Mouse (Mus musculus): ENCODE data around the gene Rhox10. TPM values are rescaled to one million over a fixed set of nuclear protein-coding genes. Genes with fewer than 3 reads are reported as not detected.
"Not testable (repeated sequence)": the region's sequence is repeated elsewhere in the genome, so short reads cannot be mapped to it uniquely, and the experiment has no call there.

The Rhox10 gene
- total RNA-seq (2021) = not detected

- intact Hi-C loops (cut with DNase I) = no loop called here
- no peak for DNase-seq (ENCODE audit: extremely low spot score in 1 of 2, low spot score in 2 of 2)
Observed at GRCm38 (mm10) chrX:38066175-38066574, at the start of gene Rhox10. TSS of gene Rhox10 (plus strand) at chrX:38066475.

- intact Hi-C loops (cut with DNase I) = not testable (repeated sequence)
Observed at GRCm38 (mm10) chrX:38018597-38018996, 47.7 kb upstream of the Rhox10 start, which contains the start of gene Btg1-ps1. TSS of gene Btg1-ps1 (minus strand) at chrX:38018815.

GRCm38 (mm10) chrX:38033841-38034240, 32.4 kb upstream of the Rhox10 start:
- no peak for DNase-seq (ENCODE audit: extremely low spot score in 1 of 2, low spot score in 2 of 2)
- intact Hi-C loops (cut with DNase I) = no loop called here

More at GRCm38 (mm10) chrX:38018597-38018996, 47.7 kb upstream of the Rhox10 start, which contains the start of gene Btg1-ps1:
- DNase-seq (ENCODE audit: extremely low spot score in 1 of 2, low spot score in 2 of 2) = not testable (repeated sequence)

- intact Hi-C loops (cut with DNase I) = no loop called here
- DNase-seq (ENCODE audit: extremely low spot score in 1 of 2, low spot score in 2 of 2) = no peak
Observed at GRCm38 (mm10) chrX:38039666-38040065, 26.6 kb upstream of the Rhox10 start.

- intact Hi-C loops (cut with DNase I); DNase-seq (ENCODE audit: extremely low spot score in 1 of 2, low spot score in 2 of 2): not testable (repeated sequence)
Observed at GRCm38 (mm10) chrX:38043014-38043413, 23.3 kb upstream of the Rhox10 start, which contains the start of gene Btg1-ps2. TSS of gene Btg1-ps2 (minus strand) at chrX:38043114.

GRCm38 (mm10) chrX:38061544-38061943, 4.7 kb upstream of the Rhox10 start:
- DNase-seq (ENCODE audit: extremely low spot score in 1 of 2, low spot score in 2 of 2) = no peak
- intact Hi-C loops (cut with DNase I) = no loop called here

- DNase-seq (ENCODE audit: extremely low spot score in 1 of 2, low spot score in 2 of 2) = peak; percentile 15 to 34
- intact Hi-C loops (cut with DNase I) = loop anchor here (10.0 kb wide), 1 partner anchor 91 kb away; no protein-coding TSS in a partner anchor
Observed at GRCm38 (mm10) chrX:38084226-38084625, 18.0 kb downstream of the Rhox10 start.

GRCm38 (mm10) chrX:38085041-38085440, 18.8 kb downstream of the Rhox10 start, which contains the start of gene Rhox11:
TSS of gene Rhox11 (minus strand) at chrX:38085141.
- no peak for DNase-seq (ENCODE audit: extremely low spot score in 1 of 2, low spot score in 2 of 2)
- intact Hi-C loops (cut with DNase I) = loop anchor here (10.0 kb wide), 1 partner anchor 90 kb away; no protein-coding TSS in a partner anchor

- no peak for DNase-seq (ENCODE audit: extremely low spot score in 1 of 2, low spot score in 2 of 2)
- intact Hi-C loops (cut with DNase I) = no loop called here
Observed at GRCm38 (mm10) chrX:38110807-38111206, 44.5 kb downstream of the Rhox10 start, which contains the start of gene Rhox12. TSS of gene Rhox12 (minus strand) at chrX:38110907.

- no peak for DNase-seq (ENCODE audit: extremely low spot score in 1 of 2, low spot score in 2 of 2)
- intact Hi-C loops (cut with DNase I) = no loop called here
Observed at GRCm38 (mm10) chrX:38120982-38121381, 54.7 kb downstream of the Rhox10 start, which contains the start of gene Rhox13. TSS of gene Rhox13 (plus strand) at chrX:38121219.

Other genes with a start within 250 kb of the Rhox10 start
- gene Rhox6, start 239.6 kb upstream of the Rhox10 start, total RNA-seq (2021) = not detected
- gene Rhox7a, start 234.8 kb upstream of the Rhox10 start, total RNA-seq (2021) = not detected
- not detected for gene Rhox8, start 187.5 kb upstream of the Rhox10 start, total RNA-seq (2021)
- gene Rhox7b, start 169.2 kb upstream of the Rhox10 start, total RNA-seq (2021) = not detected
- gene Rhox9, start 164.7 kb upstream of the Rhox10 start, total RNA-seq (2021) = not detected
- not detected for gene Btg1-ps1, start 47.7 kb upstream of the Rhox10 start, total RNA-seq (2021)
- gene Btg1-ps2, start 23.4 kb upstream of the Rhox10 start, total RNA-seq (2021) = not detected
- not detected for gene Rhox11, start 18.7 kb downstream of the Rhox10 start, total RNA-seq (2021)
- not detected for gene Rhox12, start 44.4 kb downstream of the Rhox10 start, total RNA-seq (2021)
- gene Rhox13, start 54.7 kb downstream of the Rhox10 start, total RNA-seq (2021) = not detected
- 10 to 100 TPM; 21.5 to 21.7 TPM for gene Zbtb33, start 123.3 kb downstream of the Rhox10 start, total RNA-seq (2021)
- gene Tmem255a, start 186.0 kb downstream of the Rhox10 start, total RNA-seq (2021) = 10 to 100 TPM; 13.6 to 15.6 TPM
- not detected for gene Atp1b4, start 249.7 kb downstream of the Rhox10 start, total RNA-seq (2021)